Mouse (Mus musculus): ENCODE measurements around the gene Pmm2. TPM values are rescaled to one million over a fixed set of nuclear protein-coding genes. Genes with fewer than 3 reads are reported as not detected.

Pmm2 gene
- polyA plus RNA-seq, 1 experiment from 2014 or later, result 56.4 TPM

DNA sequence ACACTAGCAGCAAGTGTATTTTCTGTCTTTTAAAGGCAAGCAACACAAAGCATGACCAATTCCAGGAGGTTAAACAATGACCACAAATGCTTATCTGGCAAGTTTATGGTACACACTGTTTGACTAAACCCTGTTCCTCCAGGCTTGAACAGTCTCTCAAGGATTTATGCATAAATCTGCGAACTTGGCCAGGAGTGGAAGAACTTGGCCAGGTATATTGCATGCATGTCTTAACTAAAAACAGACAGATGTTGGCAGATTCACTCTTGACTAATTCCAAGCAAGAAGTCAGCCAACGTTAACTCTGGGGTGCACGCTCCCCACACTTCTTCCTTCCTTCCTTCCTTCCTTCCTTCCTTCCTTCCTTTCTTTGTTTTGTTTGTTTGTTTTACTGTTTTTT is 42.3 kb downstream of the Pmm2 start:
- H3K27me3 ChIP-seq, result no peaks in the 10 kb centered on the region
- no peak overlapping the region for H3K27ac ChIP-seq (replicated peaks)
- no peak overlapping the region for H3K9ac ChIP-seq
- no peaks in the 10 kb centered on the region for H3K4me1 ChIP-seq
- H3K36me3 ChIP-seq, result no peaks in the 10 kb centered on the region
- no peak overlapping the region for H3K4me3 ChIP-seq (replicated peaks)
- ATAC-seq (ENCODE audit: insufficient number of reproducible peaks, low FRiP score, low TSS enrichment, low read depth), result no peak
- H3K4me2 ChIP-seq (replicated peaks), result no peak overlapping the region
- WGBS, result 51% methylated on average over 3 of the region's 3 CpGs
- H3K9me3 ChIP-seq (replicated peaks), result no peaks in the 10 kb centered on the region

GRCm38 (mm10) chr16:8680470-8680869 is 43.0 kb downstream of the Pmm2 start, which contains the start of gene Gm5767:
Gene Gm5767, plus strand, starts transcription at chr16:8680770.
- Histone ChIP-seq H3K9me3 (replicated peaks) (no peaks in the 10 kb centered on the region), H3K36me3 (no peaks in the 10 kb centered on the region), H3K4me3 (replicated peaks) (no peak within 1 kb of the TSS), H3K4me2 (replicated peaks) (no peak within 1 kb of the TSS), H3K27ac (replicated peaks) (no peak within 1 kb of the TSS), H3K9ac (no peak within 1 kb of the TSS), H3K4me1 (no peaks in the 10 kb centered on the region), H3K27me3 (no peaks in the 10 kb centered on the region)
- ATAC-seq (ENCODE audit: insufficient number of reproducible peaks, low FRiP score, low TSS enrichment, low read depth), result no peak
- WGBS, result 82% methylated on average over 5 of the region's 5 CpGs

DNA sequence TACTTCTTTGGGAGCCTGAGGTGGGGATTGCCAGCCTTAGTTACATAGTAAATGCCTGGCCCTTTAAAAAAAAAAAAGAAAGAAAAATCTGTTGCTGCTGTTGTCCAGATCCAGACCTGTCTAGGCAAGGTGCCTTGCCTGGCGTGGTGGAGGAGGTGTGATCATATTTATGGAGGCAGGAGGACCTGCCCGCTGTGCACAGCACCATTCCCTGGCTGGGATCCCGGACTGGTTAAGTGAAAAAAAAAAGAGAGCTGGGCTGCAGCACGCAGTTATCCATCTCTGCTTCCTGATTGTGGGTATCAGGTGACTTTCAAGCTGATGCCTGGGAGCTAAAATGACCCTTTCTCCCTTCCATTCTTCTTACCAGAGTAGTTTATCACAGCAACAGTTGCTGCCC is 47.6 kb downstream of the Pmm2 start:
- WGBS, result 41% methylated on average over 4 of the region's 4 CpGs
- Histone ChIP-seq H3K4me2 (replicated peaks) (no peak overlapping the region), H3K9ac (no peak overlapping the region), H3K9me3 (replicated peaks) (no peaks in the 10 kb centered on the region), H3K27me3 (no peaks in the 10 kb centered on the region), H3K27ac (replicated peaks) (no peak overlapping the region), H3K4me3 (replicated peaks) (no peak overlapping the region), H3K4me1 (no peaks in the 10 kb centered on the region), H3K36me3 (peaks cover 30% of the 10 kb centered on the region)
- no peak for ATAC-seq (ENCODE audit: insufficient number of reproducible peaks, low FRiP score, low TSS enrichment, low read depth)

DNA sequence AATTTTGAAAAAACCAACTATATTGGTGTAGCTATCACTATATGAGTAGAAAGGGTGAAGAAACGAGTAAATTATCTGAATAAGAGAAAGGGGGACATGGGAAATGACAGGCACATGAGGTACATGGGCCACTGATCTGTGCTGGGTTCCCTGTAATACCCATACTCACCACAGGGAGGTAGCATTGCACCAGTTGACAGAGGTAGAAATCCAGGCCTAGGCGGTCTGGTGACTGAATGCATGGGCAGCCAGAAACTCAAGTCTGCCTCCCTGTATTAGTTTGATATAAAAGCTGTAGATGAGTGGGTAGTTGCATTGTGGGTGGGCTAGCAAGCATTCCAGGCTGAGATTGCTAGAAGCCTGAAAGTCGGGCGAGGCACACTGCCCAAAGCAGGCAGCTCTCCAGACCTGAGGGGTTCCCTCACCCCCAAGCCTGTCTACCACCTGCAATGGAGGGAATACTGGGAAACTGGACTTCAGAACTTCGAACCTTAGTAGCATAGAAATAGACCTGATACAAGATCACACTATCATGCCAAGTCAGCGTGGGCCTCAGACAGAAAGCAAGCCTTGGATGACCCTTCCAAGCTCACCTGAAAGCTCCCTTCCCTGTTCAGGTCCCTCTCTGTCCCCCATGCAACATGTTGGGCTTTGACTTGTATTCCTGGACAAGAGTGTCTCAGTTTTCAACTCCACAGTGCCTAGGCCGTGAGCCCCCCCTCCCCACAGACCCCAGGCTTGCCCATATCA is 48.8 kb downstream of the Pmm2 start:
- H3K27me3 ChIP-seq, result no peaks in the 10 kb centered on the region
- no peaks in the 10 kb centered on the region for H3K9me3 ChIP-seq (replicated peaks)
- H3K4me1 ChIP-seq, result no peaks in the 10 kb centered on the region
- H3K36me3 ChIP-seq, result peaks cover 40% of the 10 kb centered on the region
- WGBS, result 53% methylated on average over 7 of the region's 7 CpGs
- H3K27ac ChIP-seq (replicated peaks), result no peak overlapping the region
- ATAC-seq (ENCODE audit: insufficient number of reproducible peaks, low FRiP score, low TSS enrichment, low read depth), result no peak
- H3K4me2 ChIP-seq (replicated peaks), result no peak overlapping the region
- no peak overlapping the region for H3K4me3 ChIP-seq (replicated peaks)
- no peak overlapping the region for H3K9ac ChIP-seq

GRCm38 (mm10) chr16:8686871-8687535 is 49.5 kb downstream of the Pmm2 start:
- Histone ChIP-seq H3K4me2 (replicated peaks) (no peak overlapping the region), H3K27ac (replicated peaks) (no peak overlapping the region), H3K36me3 (peaks cover 48% of the 10 kb centered on the region), H3K9me3 (replicated peaks) (no peaks in the 10 kb centered on the region), H3K9ac (no peak overlapping the region), H3K4me1 (no peaks in the 10 kb centered on the region), H3K4me3 (replicated peaks) (no peak overlapping the region), H3K27me3 (no peaks in the 10 kb centered on the region)
- ATAC-seq (ENCODE audit: insufficient number of reproducible peaks, low FRiP score, low TSS enrichment, low read depth), result no peak
- WGBS, result 70% methylated on average over 11 of the region's 11 CpGs

DNA sequence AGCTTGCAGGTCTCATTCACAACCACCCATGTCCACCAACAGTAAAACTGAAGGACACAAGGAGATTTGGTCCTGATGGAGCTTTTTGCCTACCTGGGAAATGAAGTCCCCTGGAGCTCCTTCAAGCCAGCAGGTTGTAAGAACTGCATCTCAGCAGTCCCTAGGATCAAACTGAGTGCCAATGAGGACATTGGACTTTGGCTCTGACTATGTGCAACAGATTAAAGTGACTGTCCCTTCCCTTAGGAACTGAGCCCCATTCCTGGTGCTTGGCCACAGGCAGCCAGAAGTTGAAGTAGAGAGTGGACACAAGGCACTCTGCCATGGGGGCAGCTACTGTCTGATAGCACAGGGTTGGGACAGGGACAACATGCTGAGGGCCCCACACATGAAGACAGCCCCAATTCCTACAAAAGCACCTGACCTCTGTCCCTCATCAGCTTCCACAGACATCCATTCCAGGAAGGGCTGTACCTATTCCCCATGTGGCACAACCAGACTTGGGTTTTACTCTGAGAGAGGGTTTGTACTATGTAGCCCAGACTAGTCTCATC is 50.2 kb downstream of the Pmm2 start:
- H3K4me1 ChIP-seq, result no peaks in the 10 kb centered on the region
- H3K27me3 ChIP-seq, result no peaks in the 10 kb centered on the region
- H3K4me3 ChIP-seq (replicated peaks), result no peak overlapping the region
- no peak for ATAC-seq (ENCODE audit: insufficient number of reproducible peaks, low FRiP score, low TSS enrichment, low read depth)
- no peak overlapping the region for H3K9ac ChIP-seq
- H3K36me3 ChIP-seq, result peaks cover 54% of the 10 kb centered on the region
- H3K9me3 ChIP-seq (replicated peaks), result no peaks in the 10 kb centered on the region
- no peak overlapping the region for H3K4me2 ChIP-seq (replicated peaks)
- no peak overlapping the region for H3K27ac ChIP-seq (replicated peaks)

DNA sequence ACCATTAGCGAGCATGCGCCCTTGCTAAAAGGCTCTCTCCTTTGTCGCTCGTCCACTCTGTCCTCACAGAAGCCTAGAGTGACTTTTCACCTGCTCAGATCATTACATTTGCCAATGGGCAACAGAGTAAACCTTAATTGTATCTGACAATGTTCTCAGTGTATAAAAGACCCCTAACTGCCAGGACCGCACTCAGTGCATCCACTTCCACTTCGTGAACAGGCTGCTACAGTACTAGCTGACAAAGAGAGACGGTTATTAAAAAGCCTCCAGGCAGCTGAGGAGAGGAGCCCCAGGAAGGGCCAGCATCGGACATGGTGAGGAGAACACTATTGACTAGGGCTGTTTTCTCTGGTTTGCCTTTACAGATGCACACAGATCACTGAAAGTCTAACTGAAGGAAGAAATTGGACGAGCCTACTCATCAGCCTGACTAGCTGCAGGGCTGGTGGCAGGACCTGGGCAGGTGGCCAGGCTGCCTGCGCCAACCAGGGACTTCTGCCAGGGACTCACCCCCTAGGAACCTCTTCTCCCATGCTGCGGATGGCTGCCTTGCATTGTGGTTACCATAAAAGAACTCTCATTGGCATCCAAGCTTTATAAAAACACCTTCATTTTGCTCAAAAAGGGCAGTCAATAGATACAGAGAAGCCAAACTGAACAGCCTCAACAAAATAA is 52.6 kb downstream of the Pmm2 start:
- no peaks in the 10 kb centered on the region for H3K9me3 ChIP-seq (replicated peaks)
- H3K4me2 ChIP-seq (replicated peaks), result no peak overlapping the region
- no peaks in the 10 kb centered on the region for H3K4me1 ChIP-seq
- no peaks in the 10 kb centered on the region for H3K27me3 ChIP-seq
- H3K36me3 ChIP-seq, result peaks cover 77% of the 10 kb centered on the region
- no peak overlapping the region for H3K27ac ChIP-seq (replicated peaks)
- WGBS, result 84% methylated on average over 11 of the region's 11 CpGs
- no peak overlapping the region for H3K9ac ChIP-seq
- no peak for ATAC-seq (ENCODE audit: insufficient number of reproducible peaks, low FRiP score, low TSS enrichment, low read depth)
- no peak overlapping the region for H3K4me3 ChIP-seq (replicated peaks)

- no peaks in the 10 kb centered on the region for H3K4me1 ChIP-seq
- no peak for ATAC-seq (ENCODE audit: insufficient number of reproducible peaks, low FRiP score, low TSS enrichment, low read depth)
- H3K9me3 ChIP-seq (replicated peaks), result no peaks in the 10 kb centered on the region
- H3K27ac ChIP-seq (replicated peaks), result no peak overlapping the region
- H3K4me3 ChIP-seq (replicated peaks), result no peak overlapping the region
- no peaks in the 10 kb centered on the region for H3K27me3 ChIP-seq
- 93% methylated on average over 7 of the region's 7 CpGs for WGBS
- no peak overlapping the region for H3K9ac ChIP-seq
- no peak overlapping the region for H3K4me2 ChIP-seq (replicated peaks)
- H3K36me3 ChIP-seq, result peaks cover 82% of the 10 kb centered on the region
Measured at GRCm38 (mm10) chr16:8691206-8691605, 53.7 kb downstream of the Pmm2 start.

- H3K27me3 ChIP-seq, result no peaks in the 10 kb centered on the region
- H3K4me2 ChIP-seq (replicated peaks), result no peak overlapping the region
- H3K4me3 ChIP-seq (replicated peaks), result no peak overlapping the region
- peaks cover 94% of the 10 kb centered on the region for H3K36me3 ChIP-seq
- ATAC-seq (ENCODE audit: insufficient number of reproducible peaks, low FRiP score, low TSS enrichment, low read depth), result no peak
- 91% methylated on average over 8 of the region's 8 CpGs for WGBS
- H3K4me1 ChIP-seq, result no peaks in the 10 kb centered on the region
- H3K9ac ChIP-seq, result no peak overlapping the region
- no peaks in the 10 kb centered on the region for H3K9me3 ChIP-seq (replicated peaks)
- H3K27ac ChIP-seq (replicated peaks), result no peak overlapping the region
Measured at GRCm38 (mm10) chr16:8699556-8699955, 62.1 kb downstream of the Pmm2 start.

GRCm38 (mm10) chr16:8700586-8700985 is 63.1 kb downstream of the Pmm2 start:
- no peak overlapping the region for H3K4me3 ChIP-seq (replicated peaks)
- H3K9ac ChIP-seq, result no peak overlapping the region
- no peak for ATAC-seq (ENCODE audit: insufficient number of reproducible peaks, low FRiP score, low TSS enrichment, low read depth)
- H3K36me3 ChIP-seq, result peaks cover 91% of the 10 kb centered on the region
- no peaks in the 10 kb centered on the region for H3K9me3 ChIP-seq (replicated peaks)
- 87% methylated on average over 3 of the region's 3 CpGs for WGBS
- no peak overlapping the region for H3K27ac ChIP-seq (replicated peaks)
- no peaks in the 10 kb centered on the region for H3K27me3 ChIP-seq
- no peak overlapping the region for H3K4me2 ChIP-seq (replicated peaks)
- H3K4me1 ChIP-seq, result no peaks in the 10 kb centered on the region

DNA sequence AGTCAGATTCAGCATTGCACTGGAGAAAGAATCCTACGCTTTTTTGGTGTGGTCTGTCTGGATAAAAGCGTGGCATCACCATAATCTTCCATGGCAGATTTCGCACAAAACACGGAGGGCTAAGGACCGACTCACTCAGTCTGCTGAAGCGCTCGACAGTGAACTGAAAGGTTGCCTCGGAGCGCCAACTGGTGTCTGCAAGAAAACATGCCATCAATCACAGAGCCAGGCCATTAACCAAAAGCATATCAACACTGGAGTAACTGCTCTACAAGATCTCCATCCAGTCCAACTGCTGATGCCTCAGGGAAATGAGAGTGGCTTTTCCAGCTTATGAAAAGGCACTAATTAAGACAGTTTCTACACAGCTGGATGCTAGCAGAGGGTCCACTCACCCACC is 74.5 kb downstream of the Pmm2 start:
- ATAC-seq (ENCODE audit: insufficient number of reproducible peaks, low FRiP score, low TSS enrichment, low read depth), result no peak
- Histone ChIP-seq H3K27ac (replicated peaks) (no peak overlapping the region), H3K9me3 (replicated peaks) (no peaks in the 10 kb centered on the region), H3K36me3 (peaks cover 88% of the 10 kb centered on the region), H3K4me2 (replicated peaks) (no peak overlapping the region), H3K4me3 (replicated peaks) (no peak overlapping the region), H3K9ac (no peak overlapping the region), H3K27me3 (no peaks in the 10 kb centered on the region), H3K4me1 (0 out of 2 replicates have a peak, but pooled peaks cover 3% of the 10 kb centered on the region)
- WGBS, result 70% methylated on average over 9 of the region's 9 CpGs

Data from embryonic facial prominence, embryonic 15.5 days (tissue).